Mouse (Mus musculus): ENCODE results near the gene Atat1.

The Atat1 gene

DNA sequence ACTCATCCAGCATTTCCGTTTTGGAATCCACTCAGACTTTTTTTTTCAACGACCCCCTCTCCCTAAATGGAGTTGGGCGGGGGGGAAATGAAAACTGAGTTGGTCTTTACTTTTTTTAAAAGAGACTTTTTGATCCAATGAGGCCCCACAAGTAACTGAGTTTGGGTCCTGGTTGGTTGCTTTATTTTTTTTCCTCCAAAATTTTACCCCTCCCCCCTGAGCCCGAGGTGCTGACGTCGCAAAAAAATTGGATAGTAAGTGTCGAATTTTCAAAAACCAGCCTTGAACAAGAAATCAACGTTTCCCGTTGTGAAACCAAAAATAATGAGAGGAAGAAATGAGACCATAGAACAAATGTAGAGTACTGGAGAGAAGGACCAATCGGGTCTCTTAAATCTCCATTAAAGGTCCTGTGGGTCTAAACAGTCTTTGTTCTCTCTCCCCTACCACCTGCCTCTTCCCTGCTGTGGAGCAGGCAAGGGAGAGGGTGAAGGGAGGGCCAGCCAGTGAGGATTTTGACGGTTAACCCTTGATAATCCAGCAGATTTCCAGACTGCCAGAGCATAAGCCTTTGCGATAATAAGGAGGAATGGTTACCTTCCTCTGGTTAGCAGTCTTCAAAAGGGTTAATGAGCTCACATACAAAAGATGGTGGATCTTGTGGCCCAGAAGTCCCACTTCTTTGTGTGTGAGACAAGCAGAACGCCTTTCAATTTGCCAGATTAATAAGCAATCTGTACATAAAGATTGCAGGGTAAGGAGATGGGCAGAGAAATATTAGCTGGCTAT, 7.8 kb upstream of the Atat1 start:
- DNase-seq (ENCODE audit: low read depth in 1 of 2, low spot score in 2 of 2): peak in 1 of 2 experiments; percentile 45

DNA sequence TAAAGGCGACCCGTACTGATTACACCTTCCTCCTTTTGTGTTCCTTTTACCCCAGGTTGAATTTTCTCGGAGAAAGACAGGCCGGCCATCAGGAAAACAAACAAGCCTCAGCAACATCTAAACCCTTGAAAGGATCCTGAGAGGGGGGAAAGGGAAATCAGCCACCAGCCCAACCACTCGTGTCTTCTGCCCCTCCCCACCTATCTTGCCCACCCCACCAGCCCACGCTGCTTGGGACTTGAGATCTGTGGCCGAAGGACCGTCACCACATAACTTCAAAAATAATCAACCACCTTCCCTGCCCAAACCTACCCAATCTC, 7.2 kb upstream of the Atat1 start:
- DNase-seq (ENCODE audit: low read depth in 1 of 2, low spot score in 2 of 2): no peak

DNA sequence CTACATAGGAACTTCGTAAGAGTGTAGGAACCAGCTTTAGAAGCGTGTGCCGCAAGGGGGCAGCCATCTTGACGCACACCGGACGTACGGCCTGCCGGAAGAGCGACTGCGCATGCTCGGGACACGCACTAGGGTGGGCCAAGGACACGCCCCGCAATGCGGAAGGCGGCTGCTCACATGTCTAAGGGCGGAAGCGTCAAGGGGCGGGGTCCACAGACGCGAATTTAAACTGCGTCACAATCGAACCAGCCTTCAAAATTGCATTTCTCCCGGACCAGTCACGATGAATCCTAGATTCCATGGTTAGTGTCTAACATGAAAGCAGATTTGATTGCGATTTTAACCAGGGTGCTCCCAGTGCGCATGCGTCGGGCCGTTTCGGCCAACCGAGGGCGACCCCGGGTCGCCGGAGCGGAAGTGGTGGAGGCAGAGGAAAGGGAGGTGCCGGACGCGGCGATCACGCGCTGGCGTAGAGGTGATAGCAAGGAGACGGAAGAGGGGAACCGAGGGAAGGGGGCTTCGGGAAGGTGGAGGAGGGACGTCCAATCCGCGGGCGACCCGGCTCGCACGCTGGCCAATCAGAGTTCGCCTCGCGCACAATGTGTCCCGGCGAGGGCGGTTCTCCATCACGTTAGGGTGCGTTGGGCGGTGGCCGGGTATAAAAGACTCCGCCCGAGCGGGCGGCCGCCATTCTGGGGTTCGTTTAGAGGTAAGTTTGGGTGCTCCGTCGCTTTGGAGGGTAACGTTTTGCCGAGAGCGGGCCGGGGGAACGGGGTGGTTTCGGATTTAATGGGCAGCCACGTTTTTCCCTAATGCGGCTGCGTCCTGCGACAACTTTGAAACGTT, 6.6 kb upstream of the Atat1 start, which contains the start of the genes Mrps18b and Ppp1r10:
Gene Mrps18b (minus strand): TSS at position 93 of the 846 bp plus-strand sequence.
Gene Ppp1r10 (plus strand): TSS at position 138 of the 846 bp plus-strand sequence.
- DNase-seq (ENCODE audit: low read depth in 1 of 2, low spot score in 2 of 2): peak; percentile 99

DNA sequence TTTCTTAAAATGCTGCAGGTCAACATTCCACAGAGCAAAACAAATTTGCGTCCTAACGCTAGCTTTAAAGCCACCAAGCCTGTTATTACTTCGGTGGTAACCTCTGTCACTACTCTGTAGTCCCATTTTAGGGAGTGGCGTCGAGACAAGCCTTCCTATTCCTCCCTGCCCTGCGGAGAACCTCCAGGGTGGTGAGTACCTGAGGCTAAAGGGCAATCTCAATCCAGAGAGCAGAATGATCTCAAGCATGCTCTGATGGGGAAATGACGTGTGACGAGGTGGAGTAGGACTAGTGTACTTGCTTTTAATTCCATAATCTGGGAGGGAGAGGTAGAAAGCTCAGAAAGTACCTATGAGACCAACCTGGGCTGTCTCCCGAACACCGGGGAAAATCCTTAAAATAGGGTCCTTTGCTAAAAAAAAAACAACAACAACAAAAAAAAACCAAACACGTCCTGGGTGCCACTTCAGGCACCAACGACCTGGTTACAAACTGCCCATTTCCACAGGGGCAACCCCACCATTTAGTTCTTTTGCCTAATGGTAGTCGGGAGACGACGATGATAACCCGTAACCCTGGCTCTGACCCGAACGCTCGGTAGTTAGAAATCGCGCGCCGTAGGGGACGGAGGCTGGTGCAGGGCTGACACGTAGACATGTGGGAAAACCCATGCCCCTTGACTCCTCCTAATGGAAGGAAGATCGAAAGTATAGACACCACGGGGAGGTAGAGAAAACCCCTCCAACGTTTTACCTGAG, 5.8 kb upstream of the Atat1 start:
- DNase-seq (ENCODE audit: low read depth in 1 of 2, low spot score in 2 of 2): no peak

DNA sequence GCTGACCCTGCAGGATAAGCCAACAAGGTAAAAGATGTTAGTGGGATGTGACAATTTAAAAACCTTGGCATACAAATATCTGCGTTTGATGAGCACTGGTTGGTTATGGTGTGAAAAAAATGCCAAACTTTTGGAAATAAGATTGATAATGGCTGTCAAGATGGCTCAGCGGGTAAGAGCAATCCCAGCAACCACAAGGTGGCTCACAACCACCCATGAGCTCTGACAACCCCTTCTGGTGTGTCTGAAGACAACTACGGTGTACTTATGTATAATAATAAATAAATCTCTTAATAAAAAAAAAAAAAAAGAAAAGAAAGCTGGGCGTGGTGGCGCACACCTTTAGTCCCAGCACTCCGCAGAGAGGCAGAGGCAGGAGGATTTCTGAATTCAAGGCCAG, 5.1 kb upstream of the Atat1 start:
- no peak for DNase-seq (ENCODE audit: low read depth in 1 of 2, low spot score in 2 of 2)

DNA sequence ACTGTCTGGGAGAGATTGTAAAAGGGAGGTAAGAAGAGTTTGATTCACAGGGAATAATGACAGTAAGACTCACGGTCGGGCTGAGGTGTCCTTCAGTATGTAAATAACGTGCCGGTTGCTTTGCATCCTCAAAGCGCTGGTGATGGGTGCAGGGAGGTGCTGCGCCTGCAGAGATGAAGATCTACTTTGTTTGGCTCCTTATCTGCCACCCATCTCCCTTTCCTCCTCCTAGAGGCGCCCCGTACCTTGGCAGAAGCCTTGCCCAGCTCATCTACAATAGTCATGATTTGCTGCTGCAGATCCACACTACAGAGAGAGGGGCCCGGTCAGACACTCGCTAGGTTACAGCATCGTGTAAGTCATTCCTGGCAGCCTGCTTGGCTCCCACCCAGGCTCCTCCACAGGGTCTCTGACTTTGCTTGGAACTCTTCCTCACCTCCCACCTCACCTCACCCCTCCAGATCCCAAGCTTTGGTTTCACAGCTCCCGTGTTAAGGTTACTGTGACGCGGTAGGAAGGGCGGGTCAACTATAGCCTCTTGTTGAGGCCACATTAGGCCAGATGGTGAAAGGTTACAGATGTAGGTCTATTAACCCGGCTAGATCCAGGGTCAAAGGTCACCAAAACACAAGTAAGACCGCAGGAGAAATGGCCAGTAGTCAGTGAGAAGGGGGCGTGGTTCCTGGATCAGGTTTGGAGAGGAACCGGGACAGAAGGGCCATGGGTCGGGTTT, 523 bp downstream of the Atat1 start:
- DNase-seq (ENCODE audit: low read depth in 1 of 2, low spot score in 2 of 2): no peak

DNA sequence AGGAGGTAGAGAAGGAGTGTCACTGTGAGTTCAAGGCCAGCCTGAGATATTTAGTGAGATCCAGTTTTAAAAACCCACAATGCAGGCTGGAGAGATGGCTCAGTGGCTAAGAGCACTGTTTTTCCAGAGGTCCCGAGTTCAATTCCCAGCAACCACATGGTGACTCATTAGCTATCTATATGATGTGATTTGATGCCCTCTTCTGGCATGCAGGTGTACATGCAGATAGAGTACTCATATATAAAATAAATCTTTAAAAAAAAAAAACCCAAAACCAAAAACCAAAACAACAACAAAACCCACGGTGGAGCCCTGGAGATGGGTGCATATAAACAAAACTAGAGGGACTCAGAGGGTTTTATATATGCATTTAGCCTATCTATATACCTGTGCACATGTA, 2.3 kb downstream of the Atat1 start:
- no peak for DNase-seq (ENCODE audit: low read depth in 1 of 2, low spot score in 2 of 2)

DNA sequence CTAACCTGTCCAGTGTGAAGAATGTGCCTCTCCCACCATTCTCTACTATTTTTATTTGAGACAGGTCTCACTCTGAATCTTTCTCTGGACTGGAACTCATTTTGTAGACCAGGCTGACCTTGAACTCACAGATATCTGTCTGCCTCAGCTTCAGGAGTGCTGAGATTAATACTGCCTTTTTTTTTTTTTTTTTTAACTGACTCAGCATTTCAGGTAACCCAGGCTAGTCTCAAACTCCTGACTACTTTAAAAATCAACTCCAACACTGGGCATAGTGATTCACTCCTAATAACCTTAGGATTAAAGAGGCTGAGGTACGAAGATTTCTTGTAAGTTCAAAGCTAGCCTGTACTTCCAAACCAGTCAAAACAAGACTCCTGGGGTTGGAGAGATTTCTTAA, 4.3 kb downstream of the Atat1 start:
- no peak for DNase-seq (ENCODE audit: low read depth in 1 of 2, low spot score in 2 of 2)

DNA sequence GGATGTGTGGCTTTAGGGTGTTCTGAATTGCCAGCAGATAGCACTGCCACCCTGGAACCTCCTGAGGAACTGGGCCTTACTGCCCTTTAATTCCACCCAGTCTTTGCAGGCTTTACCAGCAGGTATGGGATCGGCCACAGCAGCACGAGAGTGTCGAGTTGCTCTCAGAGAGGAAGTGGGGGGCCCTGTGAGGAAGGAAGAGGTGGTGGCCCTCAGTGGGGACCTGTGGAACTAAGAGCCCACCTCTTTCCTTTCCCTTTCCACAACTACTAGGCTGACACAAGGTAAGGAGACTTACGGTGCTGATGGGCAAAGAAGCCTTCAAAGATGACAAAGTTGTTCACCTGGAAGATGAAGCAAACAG, 5.9 kb downstream of the Atat1 start:
- DNase-seq (ENCODE audit: low read depth in 1 of 2, low spot score in 2 of 2): no peak

DNA sequence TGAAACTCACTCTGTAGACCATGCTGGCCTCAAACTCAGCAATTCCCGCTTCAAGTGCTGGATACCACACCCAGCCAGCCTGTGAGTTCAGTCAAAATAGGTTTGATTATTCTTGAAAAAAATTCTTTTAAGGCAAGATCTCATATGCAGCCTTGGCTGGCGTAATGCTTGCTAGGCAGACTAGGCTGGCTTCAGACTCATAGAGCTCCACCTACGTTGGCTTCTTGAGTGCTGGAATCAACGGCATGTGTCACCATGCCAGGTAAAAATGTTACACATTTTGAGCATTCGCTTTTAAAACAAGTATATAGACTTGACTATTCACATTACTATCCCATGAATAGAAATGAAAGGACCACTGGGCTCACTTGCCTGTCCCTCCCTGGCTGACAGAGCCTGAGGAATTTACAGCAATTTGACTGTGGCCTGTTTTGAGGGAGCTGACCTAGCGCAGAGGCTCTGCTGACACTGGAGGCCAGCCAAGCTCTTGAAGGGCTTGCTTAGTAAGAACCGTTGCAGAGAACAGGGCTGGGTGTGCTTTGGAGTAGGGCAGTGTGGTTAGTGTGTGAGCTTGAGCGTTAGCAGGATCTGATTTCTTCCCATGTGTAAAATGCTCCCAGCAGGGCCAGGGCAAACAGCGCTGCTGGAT, 6.4 kb downstream of the Atat1 start:
- DNase-seq (ENCODE audit: low read depth in 1 of 2, low spot score in 2 of 2): no peak

DNA sequence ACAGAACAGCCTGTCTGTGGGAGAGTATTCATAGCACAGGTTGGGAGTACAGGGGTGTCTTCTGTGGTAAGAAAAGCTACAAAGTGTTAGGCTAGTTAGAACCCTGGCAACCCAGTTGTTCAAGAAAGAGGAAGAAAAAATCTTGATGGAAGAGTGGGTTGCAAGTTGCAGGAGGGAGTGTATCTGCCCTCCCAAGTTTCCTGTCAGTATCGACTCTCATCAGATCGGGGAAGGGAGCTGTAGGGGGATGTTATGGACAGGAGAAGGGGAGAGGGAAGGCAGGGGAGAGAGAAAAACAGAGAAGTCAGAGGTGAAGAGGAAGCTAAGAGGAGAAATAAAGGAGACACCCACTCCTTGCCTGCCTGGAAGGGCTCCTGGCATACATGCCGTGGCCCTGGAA, 9.2 kb downstream of the Atat1 start:
- no peak for DNase-seq (ENCODE audit: low read depth in 1 of 2, low spot score in 2 of 2)

DNA sequence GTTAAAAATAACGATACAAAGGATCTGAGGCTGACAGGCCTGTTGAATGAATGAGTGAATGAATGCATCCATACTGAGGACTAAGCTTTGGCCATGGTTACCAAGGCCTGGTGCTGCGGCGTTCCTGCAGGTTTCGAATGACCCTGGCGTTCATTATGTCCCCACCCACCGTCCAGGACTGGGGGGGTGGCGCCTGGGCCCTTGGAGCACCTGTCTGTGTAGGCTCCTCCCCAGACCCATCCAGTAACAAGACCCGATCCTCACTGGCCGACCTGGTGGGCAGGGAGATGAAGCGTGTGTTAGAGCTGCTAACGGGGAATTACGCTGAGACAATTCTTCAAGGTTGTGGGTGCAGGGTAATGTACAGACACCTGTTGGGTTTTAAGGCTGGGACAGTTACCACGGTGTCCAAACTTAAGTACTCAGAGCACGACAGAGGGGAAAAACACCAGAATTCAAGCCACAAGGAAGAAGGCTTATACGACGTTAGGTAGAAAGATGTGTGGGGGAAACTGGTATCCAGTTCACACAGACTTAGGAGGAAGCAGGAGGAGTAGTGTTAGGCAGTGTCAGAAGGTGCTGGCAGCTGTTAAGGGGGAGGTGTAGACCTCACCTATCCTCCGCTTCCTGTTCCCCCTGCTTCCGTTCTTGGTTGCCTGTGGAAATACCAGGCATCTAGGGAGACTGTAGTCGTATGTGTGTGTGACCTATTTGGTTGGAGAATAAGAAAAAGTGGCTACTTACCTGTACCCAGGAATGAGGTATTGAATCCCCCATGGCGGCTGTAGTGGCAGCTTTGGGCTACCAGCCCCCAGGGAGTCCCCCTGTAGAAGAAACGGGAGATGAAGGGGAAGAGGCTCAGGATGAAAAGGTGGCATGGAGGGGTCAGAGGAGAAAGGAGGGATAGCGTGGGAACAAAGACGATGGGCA, 12.0 kb downstream of the Atat1 start:
- no peak for DNase-seq (ENCODE audit: low read depth in 1 of 2, low spot score in 2 of 2)

DNA sequence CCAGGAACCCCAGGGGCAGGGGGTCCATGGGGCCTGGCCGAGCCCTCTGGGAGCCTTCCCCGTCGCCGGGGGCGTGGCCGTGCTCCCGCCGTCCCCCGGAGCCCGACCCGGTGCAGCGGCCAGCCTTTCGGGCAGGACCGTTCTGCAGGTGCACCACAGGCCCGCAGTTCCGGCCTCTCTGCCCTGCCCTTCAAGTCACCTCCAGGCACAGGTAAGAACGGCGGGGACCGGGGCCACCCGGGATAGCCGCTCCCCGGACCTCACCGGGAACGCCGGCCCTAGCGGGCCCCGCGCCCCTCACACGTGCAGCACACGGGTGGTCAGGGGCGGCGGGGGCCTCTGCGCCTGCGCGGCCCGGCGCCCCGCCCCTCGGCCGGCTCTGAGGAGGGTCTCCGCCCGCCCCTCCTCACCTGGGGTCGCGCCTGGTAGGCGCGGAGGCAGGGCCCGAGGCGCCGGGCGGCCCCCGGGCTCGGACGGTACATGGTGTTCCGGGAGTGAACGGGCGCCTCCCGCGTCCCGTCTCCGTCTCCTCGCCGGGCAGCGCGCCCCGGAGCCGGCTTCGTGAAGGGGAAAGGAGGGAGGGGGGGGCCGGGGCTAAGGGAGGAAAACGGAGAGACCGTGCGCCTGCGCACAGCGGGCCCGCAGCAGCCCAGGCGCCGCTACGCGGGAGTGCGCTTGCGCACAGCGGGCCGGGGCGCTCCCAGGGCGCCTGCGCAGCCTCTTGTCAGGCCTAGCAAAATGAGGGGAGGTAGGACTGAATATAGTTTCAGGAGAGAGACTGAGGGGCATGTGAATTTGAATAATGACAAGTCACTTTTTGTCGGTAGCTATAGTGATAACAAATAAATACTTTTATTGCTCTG, 12.9 kb downstream of the Atat1 start, which contains the start of gene 2310061I04Rik:
Gene 2310061I04Rik (minus strand): TSS at position 651 of the 863 bp plus-strand sequence.
- peak; percentile 52 to 77 for DNase-seq (ENCODE audit: low read depth in 1 of 2, low spot score in 2 of 2)

DNA sequence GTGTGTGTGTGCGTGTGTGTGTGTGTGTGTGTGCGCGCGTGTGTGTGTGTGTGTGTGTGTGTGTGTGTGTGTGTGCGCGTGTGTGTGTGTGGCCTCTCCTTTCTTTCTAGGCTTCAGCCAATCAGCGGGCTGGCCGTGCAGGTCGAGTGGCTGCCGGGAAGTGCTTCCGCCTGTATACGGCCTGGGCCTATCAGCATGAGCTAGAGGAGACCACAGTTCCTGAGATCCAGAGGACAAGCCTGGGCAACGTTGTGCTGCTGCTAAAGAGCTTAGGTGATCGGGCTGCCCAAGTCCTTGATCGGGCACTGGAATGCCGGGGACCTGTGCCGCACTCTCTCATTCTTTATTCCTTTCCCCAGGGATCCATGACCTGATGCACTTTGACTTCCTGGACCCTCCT, 22.1 kb downstream of the Atat1 start:
- no peak for DNase-seq (ENCODE audit: low read depth in 1 of 2, low spot score in 2 of 2)

DNA sequence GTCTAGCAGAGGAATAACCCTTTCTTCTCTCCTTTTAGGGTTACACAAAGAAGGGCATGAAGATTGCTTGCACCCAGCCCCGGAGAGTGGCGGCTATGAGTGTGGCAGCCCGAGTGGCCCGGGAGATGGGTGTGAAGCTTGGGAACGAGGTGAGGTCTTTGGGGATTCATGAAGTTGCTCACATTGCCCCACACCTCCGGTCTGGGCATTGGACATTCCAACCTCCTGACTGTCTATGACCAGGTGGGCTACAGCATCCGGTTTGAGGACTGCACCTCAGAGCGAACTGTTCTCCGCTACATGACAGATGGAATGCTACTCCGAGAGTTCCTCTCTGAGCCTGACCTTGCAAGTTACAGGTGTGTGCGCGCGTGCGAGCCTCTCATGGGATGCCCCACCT, 26.1 kb downstream of the Atat1 start:
- DNase-seq (ENCODE audit: low read depth in 1 of 2, low spot score in 2 of 2): no peak

DNA sequence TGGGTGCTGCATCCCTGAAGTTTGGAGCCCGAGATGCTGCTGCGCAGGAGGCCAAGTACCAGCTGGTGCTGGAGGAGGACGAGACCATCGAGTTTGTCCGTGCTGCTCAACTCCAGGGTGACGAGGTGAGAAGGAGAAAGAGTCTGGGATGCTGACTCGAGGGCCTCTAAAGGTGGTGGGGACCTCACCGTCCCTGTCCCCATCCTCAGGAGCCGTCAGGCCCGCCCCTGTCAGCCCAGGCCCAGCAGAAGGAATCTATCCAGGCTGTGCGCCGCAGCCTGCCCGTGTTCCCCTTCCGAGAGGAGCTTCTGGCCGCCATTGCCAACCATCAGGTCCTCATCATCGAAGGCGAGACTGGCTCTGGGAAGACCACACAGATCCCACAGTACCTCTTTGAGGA, 27.0 kb downstream of the Atat1 start:
- DNase-seq (ENCODE audit: low read depth in 1 of 2, low spot score in 2 of 2): no peak

DNA sequence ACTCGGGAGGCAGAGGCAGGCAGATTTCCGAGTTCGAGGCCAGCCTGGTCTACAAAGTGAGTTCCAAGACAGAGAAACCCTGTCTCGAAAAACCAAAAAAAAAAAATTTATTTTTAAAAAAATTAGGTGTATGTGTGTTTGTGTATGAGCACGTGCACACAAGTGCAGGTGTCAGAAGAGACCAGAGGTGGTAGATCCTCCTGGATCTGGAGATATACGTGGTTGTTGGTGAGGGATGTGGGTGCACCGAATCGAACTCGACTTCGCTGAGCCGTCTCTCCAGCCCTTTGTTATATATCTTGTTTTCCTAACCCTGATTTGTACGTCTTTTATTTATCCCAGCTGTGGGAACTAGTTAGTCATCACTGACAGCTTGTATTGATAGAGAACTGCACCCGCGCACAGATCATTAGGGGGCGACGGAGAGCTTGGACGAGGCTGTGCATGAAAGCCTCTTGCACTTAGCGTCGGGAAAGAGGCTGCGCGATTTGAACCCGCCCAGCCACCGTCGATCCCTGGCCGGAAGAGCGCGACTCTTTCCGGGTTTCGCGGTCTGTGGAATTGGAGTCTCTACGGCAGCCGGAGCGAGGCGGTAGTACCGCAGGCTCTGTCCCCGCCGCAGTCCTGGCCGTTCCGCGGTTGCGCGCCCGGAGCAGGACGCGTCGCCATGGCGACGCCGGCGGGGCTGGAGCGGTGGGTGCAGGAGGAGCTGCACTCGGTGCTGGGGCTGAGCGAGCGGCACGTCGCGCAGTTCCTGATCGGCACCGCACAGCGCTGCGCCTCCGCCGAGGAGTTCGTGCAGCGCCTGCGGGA, 30.4 kb downstream of the Atat1 start, which contains the start of gene Dhx16:
Gene Dhx16 (plus strand): TSS at position 575 of the 813 bp plus-strand sequence.
- DNase-seq (ENCODE audit: low read depth in 1 of 2, low spot score in 2 of 2): peak; percentile 74 to 87
